Mouse (Mus musculus) C2C12 (cell line): ENCODE measurements around the gene Naaladl2.

Experiments
- CTCF ChIP-seq: IDR thresholded peaks from one replicate; pipeline ENCODE4 v1.5.1; 2011; ENCODE audit not compliant: control insufficient read depth, insufficient read depth, insufficient read length
- MYOD1 ChIP-seq: IDR thresholded peaks from one replicate; pipeline ENCODE4 v1.6.1; 2011; ENCODE audit warnings: low read depth; ENCODE audit not compliant: control insufficient read depth, insufficient read length

GRCm38 (mm10) chr3:24743946-24744345, 400.1 kb downstream of the Naaladl2 start:
- TF ChIP-seq CTCF (no peak), MYOD1 (no peak)
